In the genomic region with DNA sequence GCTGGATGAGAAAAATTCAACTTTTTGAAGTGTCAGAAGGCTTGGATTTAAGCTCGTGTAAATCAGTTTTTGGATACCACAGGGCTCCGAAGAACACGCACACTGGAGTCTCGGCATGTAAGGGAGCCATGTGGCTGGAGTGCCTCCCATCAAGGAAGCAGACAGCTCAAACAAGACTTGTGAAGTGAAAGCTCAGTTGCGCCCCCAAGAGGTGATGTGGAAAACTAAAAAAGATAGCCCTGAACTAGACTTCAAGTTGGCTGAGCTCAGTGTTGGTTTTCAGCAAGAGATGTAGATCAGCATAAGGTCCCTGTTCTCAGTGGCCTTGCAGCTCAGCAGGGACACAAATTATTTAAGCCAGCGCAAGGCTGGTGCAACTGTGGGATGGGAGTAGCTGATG, we compare ENCODE assay signal across 10 mouse cellular contexts.
DNase-seq lines count a peak whose midpoint lies in the region; ATAC-seq and TF ChIP-seq lines count a peak whose summit lies in the region.
"Had no signal": no experiment of that assay in that cellular context is flagged by ENCODE, and none has a peak within 500 bp of the region (broad histone marks: within the 10 kb centered on the region; RNA-seq: fewer than 3 reads in every experiment).

No protein-coding gene starts in this region.

- no peak overlapping the region for H3K4me2 ChIP-seq in intestine, postnatal 0 days (replicated peaks; ENCODE audit: low read depth)
- no peak overlapping the region for H3K4me2 ChIP-seq in intestine, embryonic 16.5 days (ENCODE audit: low read depth, low read length)

- ATAC-seq in intestine, postnatal 0 days = no peak
- ATAC-seq in intestine, embryonic 16.5 days = no peak

- no peaks in the 10 kb centered on the region for H3K36me3 ChIP-seq in intestine, postnatal 0 days (ENCODE audit: control insufficient read depth, insufficient read depth)
- H3K36me3 ChIP-seq in intestine, embryonic 16.5 days (ENCODE audit: control insufficient read depth, insufficient read depth, low read length) = no peaks in the 10 kb centered on the region

- no peaks in the 10 kb centered on the region for H3K4me1 ChIP-seq in intestine, postnatal 0 days (replicated peaks; ENCODE audit: control insufficient read depth, insufficient read depth, low read length)
- H3K4me1 ChIP-seq in intestine, embryonic 16.5 days (ENCODE audit: control insufficient read depth, insufficient read depth, low read length) = no peaks in the 10 kb centered on the region

- 89% methylated on average over 6 of the region's 6 CpGs for WGBS in intestine, postnatal 0 days
- WGBS in intestine, embryonic 16.5 days = 85% methylated on average over 6 of the region's 6 CpGs

- no peak overlapping the region for H3K9ac ChIP-seq in intestine, postnatal 0 days (ENCODE audit: low read depth, low read length)
- no peak overlapping the region for H3K9ac ChIP-seq in intestine, embryonic 16.5 days (ENCODE audit: low read depth, low read length)

- DNase-seq in right cerebral cortex, postnatal 14 days = peak; percentile 20
- DNase-seq in right cerebral cortex, postnatal 25 days = no peak
- DNase-seq in R1 (ENCODE audit: low read depth, low spot score) (peak; percentile 76), MN1 (ENCODE audit: low spot score) (no peak)
- DNase-seq in testis, postnatal 10 days (ENCODE audit: low spot score) = peak; percentile 52
- DNase-seq: adrenal gland, adult 8-10 months; heart, postnatal 10 days; liver had no signal

- no peak overlapping the region for H3K4me3 ChIP-seq in intestine, postnatal 0 days (ENCODE audit: low read depth, low read length)
- H3K4me3 ChIP-seq in intestine, embryonic 16.5 days (ENCODE audit: low read length) = no peak overlapping the region

- peak; percentile 24; the same call in 1 of the 2 replicates for TF ChIP-seq CTCF in intestine, postnatal 0 days (IDR thresholded peaks at IDR 0.05; ENCODE audit: low read depth)

- no peaks in the 10 kb centered on the region for H3K27me3 ChIP-seq in intestine, postnatal 0 days (replicated peaks; ENCODE audit: control insufficient read depth, insufficient read depth, low read length)
- H3K27me3 ChIP-seq in intestine, embryonic 16.5 days (replicated peaks; ENCODE audit: control insufficient read depth, insufficient read depth, low read length) = no peaks in the 10 kb centered on the region

- H3K27ac ChIP-seq in intestine, postnatal 0 days (ENCODE audit: low read depth, low read length) = no peak overlapping the region
- H3K27ac ChIP-seq in intestine, embryonic 16.5 days (ENCODE audit: low read length) = no peak overlapping the region

- no peaks in the 10 kb centered on the region for H3K9me3 ChIP-seq in intestine, postnatal 0 days (ENCODE audit: control insufficient read depth)
- H3K9me3 ChIP-seq in intestine, embryonic 16.5 days (ENCODE audit: control insufficient read depth, low read length) = no peaks in the 10 kb centered on the region

Comparison
In these comparisons a context has a peak if more than half of its experiments do, and no peak if none do; other contexts are left out.
1. DNase-seq: peak in right cerebral cortex, postnatal 14 days (single experiment), R1 (single experiment) and testis, postnatal 10 days (single experiment); none in right cerebral cortex, postnatal 25 days (single experiment) and MN1 (single experiment).